Mouse (Mus musculus) hindbrain, embryonic 12.5 days (tissue): ENCODE measurements around the gene Acvr1. TPM values are rescaled to one million over a fixed set of nuclear protein-coding genes. Genes with fewer than 3 reads are reported as not detected.

Experiments used
- ATAC-seq: fragments of 200-750 bp; cut with Nextera tagmentation; 2 replicates; pipeline ENCODE4 v1.8.0; 2017; ENCODE audit warnings: moderate TSS enrichment; ENCODE audit not compliant: low FRiP score
- H3K27ac ChIP-seq: fragments of 300-500 bp; sonication (generic); 2 replicates; pipeline ENCODE4 v1.5.1; 2016; ENCODE audit warnings: mild to moderate bottlenecking
- H3K27me3 ChIP-seq: fragments of 300-500 bp; sonication (generic); 2 replicates; pipeline ENCODE4 v1.6.1; 2016; ENCODE audit warnings: mild to moderate bottlenecking
- H3K36me3 ChIP-seq: fragments of 300-500 bp; sonication (generic); 2 replicates; pipeline ENCODE4 v1.6.1; 2016; ENCODE audit warnings: mild to moderate bottlenecking
- H3K4me1 ChIP-seq: fragments of 300-500 bp; sonication (generic); 2 replicates; pipeline ENCODE4 v1.6.1; 2016
- H3K4me2 ChIP-seq: fragments of 300-500 bp; sonication (generic); replicated peaks from 2 replicates; pipeline ENCODE4 v1.6.1; 2016; ENCODE audit warnings: mild to moderate bottlenecking
- H3K4me3 ChIP-seq: fragments of 300-500 bp; sonication (generic); 2 replicates; pipeline ENCODE4 v1.5.1; 2016; ENCODE audit warnings: mild to moderate bottlenecking
- H3K9ac ChIP-seq: fragments of 300-500 bp; sonication (generic); 2 replicates; pipeline ENCODE4 v1.6.1; 2016; ENCODE audit warnings: mild to moderate bottlenecking, moderate library complexity
- H3K9me3 ChIP-seq: fragments of 300-500 bp; sonication (generic); replicated peaks from 2 replicates; pipeline ENCODE4 v1.6.1; 2016; ENCODE audit warnings: mild to moderate bottlenecking
- WGBS: fragments of 180-500 bp; shearing (Covaris S2); methylation state at CpG from one replicate; pipeline ENCODE4 v1.1.7; 2016; 5-methylcytosine and 5-hydroxymethylcytosine counted together
- polyA plus RNA-seq: library from polyadenylated mRNA; unstranded; fragments of >200 nt; fragmentation: Nextera tagmentation; extraction: Ambion mirVana; gene quantifications from 2 replicates; pipeline ENCODE4 v1.2.1, GENCODE M21; 2016

Gene Acvr1
- polyA plus RNA-seq, 1 experiment from 2014 or later = 5.4 TPM

DNA sequence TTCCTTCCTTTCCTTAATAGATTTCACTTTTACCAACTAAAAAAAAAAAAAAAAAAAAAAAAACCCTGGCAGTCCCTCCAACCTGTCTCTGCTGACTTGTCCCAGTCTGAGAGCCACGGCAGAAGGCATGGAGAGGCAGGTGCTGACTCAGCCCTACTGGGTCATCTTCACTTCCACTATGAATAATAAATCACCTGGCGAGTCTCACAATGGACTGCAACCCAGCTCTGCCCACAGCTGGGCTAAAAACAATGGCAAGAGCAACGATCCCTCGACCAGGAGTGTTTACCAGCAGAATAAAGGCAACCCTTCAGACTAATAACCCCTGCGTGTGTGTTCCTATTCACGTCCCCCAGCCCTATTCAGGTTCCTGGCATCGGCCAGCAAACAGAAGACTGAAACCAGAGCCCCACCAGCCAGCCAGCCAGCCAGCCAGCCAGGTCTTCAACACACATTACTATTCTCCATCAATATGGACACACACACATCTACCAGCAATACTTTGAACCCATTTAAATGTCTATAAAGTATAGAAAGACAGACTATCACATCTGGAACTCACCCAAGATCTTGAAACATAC is 37.0 kb downstream of the Acvr1 start:
- Histone ChIP-seq H3K27ac (peak overlapping the region; percentile 31; the same call in 1 of the 2 replicates), H3K9me3 (no peaks in the 10 kb centered on the region), H3K27me3 (no peaks in the 10 kb centered on the region), H3K36me3 (no peaks in the 10 kb centered on the region), H3K4me2 (0 out of 2 replicates have a peak overlapping the region, but pooled peaks have one; percentile 11), H3K4me3 (no peak overlapping the region), H3K9ac (no peak overlapping the region), H3K4me1 (peaks cover 51% of the 10 kb centered on the region)
- no peak for ATAC-seq
- 19% methylated on average over 7 of the region's 7 CpGs for WGBS

DNA sequence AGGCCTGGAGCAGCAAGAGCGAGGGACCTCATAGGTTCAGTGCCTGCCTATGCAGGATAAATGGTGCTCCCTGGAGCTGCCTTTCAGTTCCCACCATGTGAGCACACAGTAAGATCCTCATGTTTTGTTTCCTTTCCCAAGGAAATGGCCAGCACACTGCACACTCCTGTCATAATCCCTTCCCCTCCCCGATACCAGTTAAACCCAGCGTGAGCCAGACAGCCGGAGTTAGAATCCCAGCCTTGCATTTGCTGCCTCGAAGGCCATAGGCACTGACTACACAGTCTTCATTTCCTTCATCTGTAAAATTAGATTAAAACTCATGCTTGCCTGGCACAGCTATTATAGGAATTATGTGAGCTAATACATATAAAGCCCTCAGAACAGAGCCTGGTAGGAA is 37.6 kb downstream of the Acvr1 start:
- ATAC-seq = no peak
- H3K9ac ChIP-seq = no peak overlapping the region
- no peaks in the 10 kb centered on the region for H3K36me3 ChIP-seq
- H3K27me3 ChIP-seq = no peaks in the 10 kb centered on the region
- no peak overlapping the region for H3K4me3 ChIP-seq
- 80% methylated on average over 5 of the region's 5 CpGs for WGBS
- peaks cover 45% of the 10 kb centered on the region for H3K4me1 ChIP-seq
- H3K4me2 ChIP-seq = no peak overlapping the region
- no peaks in the 10 kb centered on the region for H3K9me3 ChIP-seq
- H3K27ac ChIP-seq = peak overlapping the region; percentile 31; the same call in 1 of the 2 replicates

DNA sequence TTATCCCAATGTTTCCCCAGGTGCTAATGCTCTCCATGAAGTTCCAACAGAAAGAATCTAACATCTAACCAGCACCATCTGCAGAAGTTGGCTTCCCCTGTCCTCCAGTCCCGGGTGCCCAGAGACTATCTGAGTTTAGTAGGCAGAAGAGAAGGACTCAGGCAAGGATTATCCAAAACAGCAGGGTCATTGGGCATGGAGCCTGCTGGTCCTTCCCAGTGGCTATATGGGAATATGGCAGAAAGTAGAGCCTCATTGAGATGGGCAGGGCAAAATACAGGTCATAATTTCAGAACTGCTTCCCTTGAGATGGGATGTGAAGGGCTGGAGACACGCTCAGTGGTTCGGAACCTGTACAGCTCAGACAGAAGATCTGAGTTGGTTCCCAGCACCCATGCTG is 39.2 kb downstream of the Acvr1 start:
- 80% methylated on average over 3 of the region's 3 CpGs for WGBS
- no peak overlapping the region for H3K27ac ChIP-seq

DNA sequence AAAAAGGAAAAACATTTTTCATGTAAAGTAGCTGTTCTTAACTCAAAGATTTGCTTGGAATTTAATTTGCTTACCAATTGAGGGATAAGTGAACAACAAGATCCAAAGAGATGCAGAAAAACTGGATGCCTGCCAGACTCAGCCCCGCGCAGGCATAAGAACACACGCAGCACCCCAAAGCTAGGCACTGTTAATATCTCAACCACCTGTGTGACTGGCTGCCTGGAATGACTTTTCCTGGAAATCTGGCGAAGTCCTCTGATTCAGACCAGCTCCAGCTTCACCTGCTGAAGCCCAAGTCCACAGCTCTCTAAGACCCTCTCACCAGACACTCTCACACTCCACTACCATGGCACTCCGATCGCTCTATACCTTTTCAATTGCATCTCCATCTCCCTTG is 42.6 kb downstream of the Acvr1 start:
- Histone ChIP-seq H3K4me2 (no peak overlapping the region), H3K27me3 (no peaks in the 10 kb centered on the region), H3K4me3 (no peak overlapping the region), H3K36me3 (no peaks in the 10 kb centered on the region), H3K9ac (no peak overlapping the region), H3K4me1 (peaks cover 11% of the 10 kb centered on the region), H3K27ac (no peak overlapping the region), H3K9me3 (no peaks in the 10 kb centered on the region)
- ATAC-seq = no peak
- 85% methylated on average over 6 of the region's 6 CpGs for WGBS

More for the DNA sequence above, 39.2 kb downstream of the Acvr1 start:
- H3K27me3 ChIP-seq = no peaks in the 10 kb centered on the region
- no peak for ATAC-seq
- no peak overlapping the region for H3K9ac ChIP-seq
- H3K4me1 ChIP-seq = peaks cover 31% of the 10 kb centered on the region
- no peaks in the 10 kb centered on the region for H3K36me3 ChIP-seq
- no peak overlapping the region for H3K4me2 ChIP-seq
- no peaks in the 10 kb centered on the region for H3K9me3 ChIP-seq
- no peak overlapping the region for H3K4me3 ChIP-seq

DNA sequence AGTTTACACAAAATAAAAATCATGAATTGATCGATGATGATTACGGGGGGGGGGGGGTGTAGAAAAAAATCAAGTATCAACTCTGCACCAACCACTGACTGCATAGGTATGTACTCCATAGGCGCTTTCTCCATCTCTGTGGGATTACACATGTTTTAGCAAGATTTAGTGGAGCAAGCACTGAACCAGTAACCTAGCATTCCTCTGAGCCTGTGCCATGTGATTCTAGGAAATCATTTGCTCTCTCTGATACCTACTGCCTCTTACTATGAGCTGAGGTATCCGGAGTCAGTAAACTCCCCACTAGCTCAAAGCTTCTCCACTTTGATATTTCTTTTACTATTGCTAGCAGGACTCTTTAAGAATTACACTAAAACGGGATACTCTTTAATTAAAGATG is 43.1 kb downstream of the Acvr1 start:
- 94% methylated on average over 5 of the region's 5 CpGs for whole genome bisulfite sequencing
- Histone ChIP-seq H3K9me3 (no peaks in the 10 kb centered on the region), H3K27me3 (no peaks in the 10 kb centered on the region), H3K27ac (no peak overlapping the region), H3K4me1 (peaks cover 10% of the 10 kb centered on the region), H3K36me3 (no peaks in the 10 kb centered on the region), H3K9ac (no peak overlapping the region), H3K4me2 (no peak overlapping the region), H3K4me3 (no peak overlapping the region)
- no peak for ATAC-seq

DNA sequence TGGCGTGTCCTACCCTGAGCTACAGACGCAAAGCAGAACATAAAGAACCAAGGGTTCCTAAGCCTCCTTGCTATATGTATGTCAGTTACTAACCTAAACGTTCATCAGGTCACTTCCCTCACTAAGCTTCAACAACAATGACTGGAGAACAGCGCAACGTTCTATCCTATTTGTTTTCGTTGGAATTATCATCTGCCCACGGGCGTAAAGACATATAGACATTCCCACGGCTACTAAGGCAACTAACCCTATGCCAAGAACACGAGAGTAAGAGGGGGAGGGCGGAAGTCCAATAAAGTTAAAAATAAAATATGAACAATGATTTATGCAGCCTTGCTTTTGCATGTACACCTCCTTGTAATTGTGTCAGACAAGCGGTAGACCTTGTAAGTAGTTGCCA is 43.9 kb downstream of the Acvr1 start:
- H3K4me1 ChIP-seq = peaks cover 10% of the 10 kb centered on the region
- H3K4me3 ChIP-seq = no peak overlapping the region
- H3K9ac ChIP-seq = no peak overlapping the region
- no peaks in the 10 kb centered on the region for H3K27me3 ChIP-seq
- H3K4me2 ChIP-seq = no peak overlapping the region
- no peak for ATAC-seq
- H3K9me3 ChIP-seq = no peaks in the 10 kb centered on the region
- no peaks in the 10 kb centered on the region for H3K36me3 ChIP-seq
- H3K27ac ChIP-seq = no peak overlapping the region
- WGBS = 88% methylated on average over 12 of the region's 12 CpGs

DNA sequence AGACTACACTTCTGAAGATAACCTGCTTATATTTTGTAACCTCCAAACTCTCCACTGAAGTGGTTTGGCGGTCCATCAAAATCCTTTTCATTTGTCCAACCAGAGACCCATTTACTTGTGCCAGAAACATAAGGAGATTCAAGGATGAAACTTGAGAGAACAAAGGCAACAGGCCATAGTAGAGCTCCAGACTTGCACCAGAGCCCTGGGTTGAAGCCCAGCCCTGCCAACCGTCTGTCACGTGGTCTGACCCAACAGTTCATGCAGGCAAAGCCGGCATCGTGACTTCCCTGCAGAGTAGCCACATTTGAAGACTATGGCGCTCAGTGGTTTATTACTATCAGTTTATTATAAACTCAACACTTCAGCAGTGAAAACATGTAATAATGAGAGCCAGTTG is 45.3 kb downstream of the Acvr1 start:
- Histone ChIP-seq H3K4me1 (peaks cover 6% of the 10 kb centered on the region), H3K27ac (no peak overlapping the region), H3K4me3 (no peak overlapping the region), H3K4me2 (no peak overlapping the region), H3K9me3 (no peaks in the 10 kb centered on the region), H3K9ac (no peak overlapping the region), H3K27me3 (no peaks in the 10 kb centered on the region), H3K36me3 (no peaks in the 10 kb centered on the region)
- ATAC-seq = no peak
- WGBS = 90% methylated on average over 6 of the region's 6 CpGs

DNA sequence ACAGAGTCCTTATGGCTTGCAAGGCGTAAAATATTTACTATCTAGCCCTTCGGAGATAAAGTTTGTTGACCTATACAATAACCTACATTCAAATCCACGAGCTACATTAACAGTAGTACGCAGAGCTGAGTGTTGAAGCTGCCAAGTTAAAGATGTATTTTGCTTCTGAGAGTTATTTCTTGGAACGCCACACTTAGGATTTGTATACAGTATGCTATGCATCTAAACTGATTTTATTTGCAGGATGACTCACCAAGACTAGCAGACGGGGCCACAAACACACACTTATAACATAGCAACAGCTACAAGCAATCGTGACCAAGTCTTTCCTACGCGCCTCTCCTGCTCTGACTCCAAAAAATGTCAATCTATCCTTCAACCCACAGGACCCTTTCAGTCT is 46.2 kb downstream of the Acvr1 start:
- Histone ChIP-seq H3K9ac (no peak overlapping the region), H3K36me3 (no peaks in the 10 kb centered on the region), H3K9me3 (no peaks in the 10 kb centered on the region), H3K4me1 (peaks cover 11% of the 10 kb centered on the region), H3K27ac (no peak overlapping the region), H3K27me3 (no peaks in the 10 kb centered on the region), H3K4me2 (no peak overlapping the region), H3K4me3 (no peak overlapping the region)
- 97% methylated on average over 9 of the region's 9 CpGs for WGBS
- ATAC-seq = no peak

DNA sequence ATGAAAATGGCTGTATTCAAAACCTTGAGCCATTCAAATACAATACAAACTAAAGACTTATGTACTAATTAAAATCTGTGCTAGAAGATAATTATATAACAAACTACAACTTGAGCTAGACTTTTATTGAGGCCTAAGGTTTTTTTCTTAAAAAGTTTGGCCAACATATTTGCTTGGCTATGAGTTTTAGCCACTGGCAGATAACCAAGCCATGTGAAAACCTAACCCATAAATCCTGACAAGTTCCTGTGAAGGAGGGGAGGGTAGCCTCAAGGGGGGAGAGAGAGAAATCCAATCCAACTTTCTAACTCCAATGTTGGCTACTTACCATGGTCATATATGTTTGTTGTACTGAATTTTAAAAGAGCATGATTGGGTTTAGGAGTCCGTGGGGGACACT is 48.4 kb downstream of the Acvr1 start:
- 94% methylated on average over 1 of the region's 1 CpGs for WGBS
- Histone ChIP-seq H3K9me3 (no peaks in the 10 kb centered on the region), H3K36me3 (no peaks in the 10 kb centered on the region), H3K4me1 (peaks cover 11% of the 10 kb centered on the region), H3K27ac (no peak overlapping the region), H3K9ac (no peak overlapping the region), H3K27me3 (no peaks in the 10 kb centered on the region), H3K4me3 (no peak overlapping the region), H3K4me2 (no peak overlapping the region)
- no peak for ATAC-seq

DNA sequence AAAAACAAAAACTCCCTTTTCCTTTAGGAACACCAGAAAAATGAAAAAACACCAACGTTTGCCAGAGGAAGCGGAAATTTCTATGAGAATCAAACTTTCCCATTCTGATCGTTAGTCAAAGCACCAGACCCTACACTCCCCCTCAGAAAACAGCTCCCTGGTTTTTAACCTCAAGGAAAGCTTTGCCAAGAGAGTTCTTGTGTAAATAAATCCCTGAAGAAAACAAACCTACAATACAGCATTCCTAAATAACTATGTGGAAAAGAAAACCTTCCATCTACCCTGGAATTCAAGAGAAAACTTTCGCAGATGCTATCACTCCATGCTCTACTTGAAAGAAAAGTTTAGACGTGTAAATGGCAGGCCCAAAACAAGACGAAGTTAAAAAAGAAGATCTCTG is 50.0 kb downstream of the Acvr1 start:
- H3K27ac ChIP-seq = no peak overlapping the region
- 68% methylated on average over 6 of the region's 6 CpGs for WGBS
- no peak overlapping the region for H3K4me2 ChIP-seq
- peaks cover 5% of the 10 kb centered on the region; the same call in 1 of the 2 replicates for H3K4me1 ChIP-seq
- H3K9me3 ChIP-seq = no peaks in the 10 kb centered on the region
- H3K9ac ChIP-seq = no peak overlapping the region
- ATAC-seq = no peak
- H3K27me3 ChIP-seq = no peaks in the 10 kb centered on the region
- no peaks in the 10 kb centered on the region for H3K36me3 ChIP-seq
- H3K4me3 ChIP-seq = no peak overlapping the region

DNA sequence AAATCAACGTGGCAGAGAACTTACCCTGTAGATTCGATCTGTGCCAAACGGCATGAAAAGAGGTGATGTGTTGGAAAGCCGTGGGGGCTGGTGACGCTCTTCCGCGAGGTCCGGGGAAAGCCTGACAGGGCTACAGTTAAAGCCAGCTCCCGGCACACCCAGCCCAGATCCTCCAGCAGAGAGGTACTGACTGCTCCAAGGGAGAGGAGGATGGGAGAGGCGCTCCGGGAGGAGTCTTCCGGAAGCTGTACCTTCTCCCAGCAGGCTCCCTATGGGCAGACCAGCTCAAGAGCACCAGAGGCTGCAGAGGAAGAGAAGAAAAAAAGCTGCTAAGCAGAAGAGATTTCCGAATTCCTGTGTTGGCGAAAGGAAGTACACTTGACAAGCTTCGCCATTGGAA is 51.0 kb downstream of the Acvr1 start:
- Histone ChIP-seq H3K9me3 (no peaks in the 10 kb centered on the region), H3K9ac (no peak overlapping the region), H3K27me3 (no peaks in the 10 kb centered on the region), H3K36me3 (no peaks in the 10 kb centered on the region), H3K4me1 (peaks cover 5% of the 10 kb centered on the region; the same call in 1 of the 2 replicates), H3K4me2 (no peak overlapping the region), H3K4me3 (no peak overlapping the region), H3K27ac (0 out of 2 replicates have a peak overlapping the region, but pooled peaks have one; percentile 23)
- ATAC-seq = no peak
- 38% methylated on average over 15 of the region's 15 CpGs for WGBS

DNA sequence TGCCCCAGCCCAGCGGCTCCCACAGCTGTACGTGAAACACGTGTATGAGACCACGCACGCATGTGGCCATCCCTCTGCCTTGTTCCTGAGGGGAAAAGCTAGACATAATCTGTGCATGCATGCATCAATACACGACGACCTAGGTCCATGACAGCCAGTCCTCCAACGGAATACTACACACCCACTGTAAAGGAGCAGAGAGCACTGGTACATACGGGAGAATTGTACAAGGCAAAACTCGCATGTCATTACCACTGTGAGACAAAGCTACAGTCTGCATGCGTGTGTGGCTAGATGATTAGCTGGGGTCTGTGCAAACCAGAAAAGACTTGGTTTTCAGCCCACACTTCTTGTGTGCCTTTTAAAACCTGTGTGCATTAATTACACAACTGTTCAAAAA is 52.5 kb downstream of the Acvr1 start:
- Histone ChIP-seq H3K36me3 (no peaks in the 10 kb centered on the region), H3K4me2 (no peak overlapping the region), H3K27ac (no peak overlapping the region), H3K9ac (no peak overlapping the region), H3K4me3 (no peak overlapping the region), H3K9me3 (no peaks in the 10 kb centered on the region), H3K27me3 (no peaks in the 10 kb centered on the region), H3K4me1 (peaks cover 5% of the 10 kb centered on the region; the same call in 1 of the 2 replicates)
- 96% methylated on average over 11 of the region's 11 CpGs for WGBS
- no peak for ATAC-seq

DNA sequence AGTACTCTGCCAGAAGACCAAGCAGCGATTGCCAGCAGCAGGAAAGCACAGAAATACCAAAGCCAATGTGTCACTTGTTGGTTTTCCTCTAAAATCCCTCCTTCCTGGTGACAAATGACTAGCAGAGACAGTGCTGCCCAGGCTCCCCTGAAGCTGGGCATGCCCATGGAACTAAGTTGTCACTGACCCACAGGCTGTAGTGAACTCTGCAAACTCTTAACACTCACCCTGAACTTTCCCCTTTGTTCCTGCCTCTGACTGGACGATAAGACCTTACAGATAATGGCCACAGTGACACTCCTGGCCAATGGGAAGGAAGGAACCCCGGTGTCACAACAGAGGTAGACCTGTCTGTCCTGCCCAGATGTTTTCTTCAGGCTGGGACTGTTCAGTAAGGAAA is 53.7 kb downstream of the Acvr1 start:
- WGBS = 79% methylated on average over 3 of the region's 3 CpGs
- Histone ChIP-seq H3K9me3 (no peaks in the 10 kb centered on the region), H3K4me1 (peaks cover 5% of the 10 kb centered on the region; the same call in 1 of the 2 replicates), H3K4me3 (no peak overlapping the region), H3K36me3 (no peaks in the 10 kb centered on the region), H3K27ac (no peak overlapping the region), H3K9ac (no peak overlapping the region), H3K4me2 (no peak overlapping the region), H3K27me3 (no peaks in the 10 kb centered on the region)
- ATAC-seq = no peak
